Mouse (Mus musculus) kidney, adult 2 months (tissue): Measurements from ENCODE around the gene Mepe.

Experiments used
- CTCF ChIP-seq: fragments of 200-500 bp; conservative IDR thresholded peaks from 2 replicates; pipeline ENCODE4 v1.5.1; 2011; ENCODE audit warnings: low read depth, mild to moderate bottlenecking, control low read depth, low read length, moderate library complexity, mixed read lengths; ENCODE audit not compliant: insufficient read depth, insufficient read length
- POLR2A ChIP-seq: fragments of 200-500 bp; IDR thresholded peaks from one replicate; pipeline ENCODE4 v1.6.1; 2011; ENCODE audit warnings: low read depth, low read length, control low read depth

DNA sequence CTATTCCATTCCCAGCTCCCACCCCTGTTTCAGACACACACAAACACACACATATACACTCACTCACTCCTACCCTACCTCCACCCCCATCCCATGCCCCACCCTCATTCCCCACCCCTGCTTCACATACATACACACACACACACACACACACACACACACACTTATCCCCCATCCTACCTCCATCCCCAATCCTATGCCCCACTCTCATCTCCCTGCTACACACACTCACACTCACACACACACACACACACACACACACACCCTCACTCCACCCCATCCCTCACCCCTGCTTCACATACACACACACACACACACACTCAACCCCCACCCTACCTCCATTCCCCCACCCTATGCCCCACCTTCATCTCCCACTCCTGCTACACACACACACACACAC is 2.7 kb downstream of the Mepe start:
- no peak for TF ChIP-seq CTCF
- no peak for TF ChIP-seq POLR2A
